Mouse (Mus musculus) gastrocnemius, postnatal 10 days (tissue): Measurements from ENCODE around the gene Comp. TPM values are rescaled to one million over a fixed set of nuclear protein-coding genes. Genes with fewer than 3 reads are reported as not detected.
A peak's percentile ranks its signal among the peaks of the same experiment; 100 is the strongest.

Experiments used
- DNase-seq: peaks from one replicate; pipeline ENCODE4 v3.0.0; 2021; ENCODE audit warnings: mixed read lengths
- long read RNA-seq, 2 experiments: library from polyadenylated mRNA; stranded (forward); transcript quantifications; one replicate each; pipeline ENCODE4 v2.0.0; 2021
- total RNA-seq, 2 experiments: library from RNA; stranded (reverse); gene quantifications; 2 replicates each; pipeline ENCODE4 v1.2.3; 2021

The Comp gene
- total RNA-seq, result 10 to 100 TPM; 18.4 to 20.2 TPM
- long read RNA-seq, experiment 1, transcript Comp-201 (19 exons, 2,416 nt), result major isoform, 17 of 23 reads
- long read RNA-seq, experiment 1, partial matches to known transcripts, result 5 of 23 reads
- long read RNA-seq, experiment 1, other reads (novel, unspliced or antisense), result 1 of 23 reads
- long read RNA-seq, experiment 2, transcript Comp-201 (19 exons, 2,416 nt), result major isoform, 19 of 24 reads
- long read RNA-seq, experiment 2, partial matches to known transcripts, result 3 of 24 reads
- long read RNA-seq, experiment 2, other reads (novel, unspliced or antisense), result 2 of 24 reads

GRCm38 (mm10) chr8:70373397-70374317, at the start of gene Comp:
Gene Comp, plus strand, starts transcription at chr8:70373558.
- DNase-seq, result peak; percentile 49

- DNase-seq, result no peak
These were observed 49.6 kb upstream of the Comp start for GRCm38 (mm10) chr8:70323716-70324115.

- DNase-seq, result no peak
These were observed 45.8 kb upstream of the Comp start for GRCm38 (mm10) chr8:70327512-70327911.

- no peak for DNase-seq
These were observed 44.1 kb upstream of the Comp start, which contains the start of gene Gdf1 for GRCm38 (mm10) chr8:70329124-70329834. Gene Gdf1, plus strand, starts transcription at chr8:70329817.

- no peak for DNase-seq
These were observed 43.3 kb upstream of the Comp start for GRCm38 (mm10) chr8:70329835-70330740.

- DNase-seq, result peak; percentile 65
These were observed 42.5 kb upstream of the Comp start for GRCm38 (mm10) chr8:70330741-70331364.

- DNase-seq, result no peak
These were observed 41.8 kb upstream of the Comp start for GRCm38 (mm10) chr8:70331526-70331925.

GRCm38 (mm10) chr8:70332070-70332877, 41.1 kb upstream of the Comp start:
- DNase-seq, result peak; percentile 84

- DNase-seq, result no peak
These were observed 40.5 kb upstream of the Comp start for GRCm38 (mm10) chr8:70332878-70333202.

- DNase-seq, result no peak
These were observed 34.4 kb upstream of the Comp start for GRCm38 (mm10) chr8:70338931-70339330.

GRCm38 (mm10) chr8:70340659-70341058, 32.7 kb upstream of the Comp start:
- no peak for DNase-seq

GRCm38 (mm10) chr8:70342007-70342406, 31.4 kb upstream of the Comp start:
- DNase-seq, result no peak

GRCm38 (mm10) chr8:70343076-70343475, 30.3 kb upstream of the Comp start:
- DNase-seq, result no peak

GRCm38 (mm10) chr8:70343696-70344095, 29.7 kb upstream of the Comp start:
- DNase-seq, result no peak

GRCm38 (mm10) chr8:70344279-70344678, 29.1 kb upstream of the Comp start:
- no peak for DNase-seq

- no peak for DNase-seq
These were observed 25.9 kb upstream of the Comp start for GRCm38 (mm10) chr8:70347443-70347842.

- DNase-seq, result no peak
These were observed 25.4 kb upstream of the Comp start for GRCm38 (mm10) chr8:70347860-70348420.

- DNase-seq, result no peak
These were observed 22.0 kb upstream of the Comp start for GRCm38 (mm10) chr8:70351035-70351999.

- no peak for DNase-seq
These were observed 21.4 kb upstream of the Comp start for GRCm38 (mm10) chr8:70352000-70352384.
